Mouse (Mus musculus) midbrain, embryonic 16.5 days (tissue): ENCODE data around the gene Relch. TPM values are rescaled to one million over a fixed set of nuclear protein-coding genes. Genes with fewer than 3 reads are reported as not detected.

Source experiments
- ATAC-seq: fragments of 200-750 bp; cut with Nextera tagmentation; 2 replicates; pipeline ENCODE4 v1.8.0; 2017; ENCODE audit warnings: moderate TSS enrichment
- H3K27ac ChIP-seq: fragments of 300-500 bp; sonication (generic); 2 replicates; pipeline ENCODE4 v1.5.1; 2014; ENCODE audit warnings: mild to moderate bottlenecking, low read length, mixed read lengths
- H3K27me3 ChIP-seq: fragments of 300-500 bp; sonication (generic); 2 replicates; pipeline ENCODE4 v1.6.1; 2014; ENCODE audit warnings: low read depth, low read length, mixed read lengths; ENCODE audit not compliant: control insufficient read depth, insufficient read depth
- H3K36me3 ChIP-seq: fragments of 300-500 bp; sonication (generic); 2 replicates; pipeline ENCODE4 v1.6.1; 2014; ENCODE audit warnings: mild to moderate bottlenecking, low read length, moderate library complexity, mixed read lengths; ENCODE audit not compliant: control insufficient read depth, insufficient read depth
- H3K4me1 ChIP-seq: fragments of 300-500 bp; sonication (generic); 2 replicates; pipeline ENCODE4 v1.6.1; 2014; ENCODE audit warnings: mild to moderate bottlenecking, low read length, mixed read lengths; ENCODE audit not compliant: control insufficient read depth, insufficient read depth
- H3K4me2 ChIP-seq: fragments of 300-500 bp; sonication (generic); 2 replicates; pipeline ENCODE4 v1.6.1; 2014; ENCODE audit warnings: mild to moderate bottlenecking, low read length, mixed read lengths
- H3K4me3 ChIP-seq: fragments of 300-500 bp; sonication (generic); 2 replicates; pipeline ENCODE4 v1.5.1; 2014; ENCODE audit warnings: low read depth, mild to moderate bottlenecking, low read length, moderate library complexity, mixed read lengths
- H3K9ac ChIP-seq: fragments of 300-500 bp; sonication (generic); 2 replicates; pipeline ENCODE4 v1.6.1; 2014; ENCODE audit warnings: low read depth, low read length, mixed read lengths
- H3K9me3 ChIP-seq: fragments of 300-500 bp; sonication (generic); replicated peaks from 2 replicates; pipeline ENCODE4 v1.6.1; 2014; ENCODE audit warnings: mild to moderate bottlenecking, low read length, mixed read lengths; ENCODE audit not compliant: control insufficient read depth, poor library complexity, severe bottlenecking
- WGBS: fragments of 180-500 bp; shearing (Covaris S2); extraction: QIAGEN DNeasy Blood & Tissue Kit; methylation state at CpG from one replicate; pipeline ENCODE4 v1.1.7; 2014; 5-methylcytosine and 5-hydroxymethylcytosine counted together
- polyA plus RNA-seq: library from polyadenylated mRNA; unstranded; fragments of >200 nt; fragmentation: Nextera tagmentation; extraction: Ambion mirVana; gene quantifications from 2 replicates; pipeline ENCODE4 v1.2.1, GENCODE M21; 2015

Gene Relch
- polyA plus RNA-seq, 1 experiment from 2014 or later: 45.0 TPM

DNA sequence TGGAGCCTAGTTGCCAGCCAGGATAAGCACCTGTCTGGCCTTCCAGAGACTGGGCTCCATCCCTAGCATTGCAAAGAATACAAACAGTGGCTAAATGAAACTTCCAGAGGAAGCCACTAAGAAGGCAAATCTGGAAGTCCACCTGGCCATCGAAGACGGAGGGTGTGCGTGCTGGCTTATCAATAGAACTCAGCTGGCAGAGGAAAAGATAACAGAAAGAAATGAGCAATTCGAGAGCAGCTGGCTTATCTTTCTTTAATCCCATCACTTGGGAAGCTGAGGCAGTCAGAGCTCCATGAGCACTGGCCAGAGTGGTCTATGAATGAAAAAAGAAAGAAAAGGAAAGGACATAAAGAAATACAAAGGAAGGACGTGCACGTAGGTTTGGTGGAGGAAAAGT is 136.9 kb downstream of the Relch start:
- 91% methylated on average over 6 of the region's 6 CpGs for WGBS
- no peak overlapping the region for H3K4me3 ChIP-seq
- H3K27me3 ChIP-seq: no peaks in the 10 kb centered on the region
- no peak overlapping the region for H3K4me2 ChIP-seq
- H3K9ac ChIP-seq: no peak overlapping the region
- H3K36me3 ChIP-seq: no peaks in the 10 kb centered on the region
- no peaks in the 10 kb centered on the region for H3K9me3 ChIP-seq
- no peak overlapping the region for H3K27ac ChIP-seq
- H3K4me1 ChIP-seq: no peaks in the 10 kb centered on the region
- ATAC-seq: no peak

DNA sequence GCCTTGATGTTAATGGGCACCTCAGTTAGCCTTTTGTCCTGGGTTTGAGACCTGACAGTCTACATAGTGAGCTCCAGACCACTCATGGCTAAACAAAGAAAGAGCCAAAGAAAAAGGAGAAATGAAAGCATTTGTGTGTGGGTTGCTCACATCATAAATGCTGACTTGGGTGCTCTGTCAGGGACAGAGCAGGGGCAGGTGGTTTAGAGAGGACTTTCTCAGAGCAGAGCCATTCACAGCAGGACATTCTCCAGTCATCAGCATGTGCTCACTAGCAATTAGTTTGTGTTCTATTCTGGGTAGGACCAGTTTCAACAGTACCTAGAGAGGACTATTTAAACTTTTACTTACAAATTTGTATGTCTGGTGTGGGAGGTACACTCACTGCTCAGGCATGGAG is 137.6 kb downstream of the Relch start:
- no peaks in the 10 kb centered on the region for H3K9me3 ChIP-seq
- no peak overlapping the region for H3K4me3 ChIP-seq
- ATAC-seq: no peak
- H3K27me3 ChIP-seq: no peaks in the 10 kb centered on the region
- no peak overlapping the region for H3K27ac ChIP-seq
- no peak overlapping the region for H3K4me2 ChIP-seq
- H3K36me3 ChIP-seq: no peaks in the 10 kb centered on the region
- no peaks in the 10 kb centered on the region for H3K4me1 ChIP-seq
- no peak overlapping the region for H3K9ac ChIP-seq

DNA sequence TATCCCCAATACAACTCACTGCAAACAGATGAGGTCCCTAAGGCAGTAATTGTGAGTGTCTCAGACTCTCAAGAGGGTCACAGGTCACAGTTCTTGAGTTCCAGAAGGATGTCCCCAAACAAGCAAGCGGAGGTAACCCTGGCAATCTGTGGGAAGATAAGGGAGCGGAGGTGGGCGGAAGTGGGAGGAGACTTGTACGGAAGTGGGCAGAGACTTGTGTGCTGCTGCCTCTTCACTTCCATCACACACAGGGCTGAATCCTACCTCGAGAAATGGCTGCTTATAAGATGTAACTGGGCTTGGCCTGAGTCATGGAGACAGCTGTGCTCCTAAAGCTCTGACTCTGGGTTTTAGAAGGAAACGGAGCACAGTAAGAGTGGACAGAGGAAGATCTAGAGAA is 139.3 kb downstream of the Relch start:
- H3K4me2 ChIP-seq: no peak overlapping the region
- H3K36me3 ChIP-seq: no peaks in the 10 kb centered on the region
- ATAC-seq: no peak
- no peaks in the 10 kb centered on the region for H3K27me3 ChIP-seq
- WGBS: 85% methylated on average over 6 of the region's 6 CpGs
- no peak overlapping the region for H3K9ac ChIP-seq
- H3K27ac ChIP-seq: no peak overlapping the region
- no peaks in the 10 kb centered on the region for H3K9me3 ChIP-seq
- H3K4me1 ChIP-seq: no peaks in the 10 kb centered on the region
- no peak overlapping the region for H3K4me3 ChIP-seq

DNA sequence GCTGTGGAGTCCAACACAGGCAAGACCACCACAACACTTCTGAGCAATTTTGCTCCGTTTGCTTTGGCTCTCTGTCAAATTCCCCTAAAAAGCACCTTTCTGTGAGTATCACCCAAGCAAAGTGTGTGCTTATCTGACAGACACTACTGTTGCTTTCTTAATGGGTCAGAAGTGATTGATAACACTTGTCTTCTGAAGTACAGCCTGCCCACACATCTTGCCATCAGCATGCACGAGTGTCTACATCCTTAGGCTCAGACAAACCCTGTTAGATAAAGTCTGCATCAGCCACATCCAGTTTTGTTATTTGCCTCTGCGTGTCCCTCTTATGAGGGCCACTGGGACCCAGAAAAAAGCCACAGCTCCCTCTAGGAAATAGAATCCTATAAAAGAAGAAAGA is 140.6 kb downstream of the Relch start:
- no peak for ATAC-seq

More for the DNA sequence above, 140.6 kb downstream of the Relch start:
- no peaks in the 10 kb centered on the region for H3K4me1 ChIP-seq
- no peak overlapping the region for H3K4me3 ChIP-seq
- H3K27ac ChIP-seq: no peak overlapping the region
- H3K27me3 ChIP-seq: no peaks in the 10 kb centered on the region
- WGBS: 92% methylated on average over 3 of the region's 3 CpGs
- no peak overlapping the region for H3K9ac ChIP-seq
- H3K4me2 ChIP-seq: no peak overlapping the region
- H3K36me3 ChIP-seq: no peaks in the 10 kb centered on the region
- no peaks in the 10 kb centered on the region for H3K9me3 ChIP-seq

Other genes with a start within 250 kb of the Relch start
- gene Pign, start 184 bp upstream of the Relch start, polyA plus RNA-seq: 8.1 and 10.0 TPM in 2 replicates
- 0.41 and 0.43 TPM in 2 replicates for gene Tnfrsf11a, start 116.9 kb downstream of the Relch start, polyA plus RNA-seq